Mouse (Mus musculus) erythroblast, embryonic 14.5 days (primary cell): ENCODE data around the gene Ntrk3.

ENCODE experiments used
- GATA1 ChIP-seq: IDR thresholded peaks from 2 replicates; pipeline ENCODE4 v1.6.1; 2012; ENCODE audit warnings: low read length, inconsistent platforms, mixed read lengths
- TAL1 ChIP-seq: IDR thresholded peaks from 3 replicates; pipeline ENCODE4 v1.6.1; 2012; ENCODE audit warnings: low read length, inconsistent platforms, mixed read lengths

- TF ChIP-seq GATA1, result no peak
- no peak for TF ChIP-seq TAL1
Measured at GRCm38 (mm10) chr7:78660832-78661231, 77.0 kb downstream of the Ntrk3 start.
